Mouse (Mus musculus) forebrain, embryonic 13.5 days (tissue): ENCODE results near the gene Ctdspl. TPM values are rescaled to one million over a fixed set of nuclear protein-coding genes. Genes with fewer than 3 reads are reported as not detected.

Experiments
- ATAC-seq: fragments of 200-750 bp; cut with Nextera tagmentation; 2 replicates; pipeline ENCODE4 v1.8.0; 2017
- H3K27ac ChIP-seq: fragments of 300-500 bp; sonication (generic); 2 replicates; pipeline ENCODE4 v1.5.1; 2015; ENCODE audit warnings: inconsistent platforms, mild to moderate bottlenecking, moderate library complexity
- H3K27me3 ChIP-seq: fragments of 300-500 bp; sonication (generic); 2 replicates; pipeline ENCODE4 v1.6.1; 2015; ENCODE audit warnings: mild to moderate bottlenecking, inconsistent platforms
- H3K36me3 ChIP-seq: fragments of 300-500 bp; sonication (generic); 2 replicates; pipeline ENCODE4 v1.6.1; 2015; ENCODE audit warnings: mild to moderate bottlenecking, inconsistent platforms; ENCODE audit not compliant: poor library complexity, severe bottlenecking
- H3K4me1 ChIP-seq: fragments of 300-500 bp; sonication (generic); 2 replicates; pipeline ENCODE4 v1.6.1; 2015; ENCODE audit warnings: inconsistent platforms
- H3K4me2 ChIP-seq: fragments of 300-500 bp; sonication (generic); 2 replicates; pipeline ENCODE4 v1.6.1; 2015; ENCODE audit warnings: inconsistent platforms, mild to moderate bottlenecking, moderate library complexity
- H3K4me3 ChIP-seq: fragments of 300-500 bp; sonication (generic); 2 replicates; pipeline ENCODE4 v1.5.1; 2015; ENCODE audit warnings: mild to moderate bottlenecking, inconsistent platforms
- H3K9ac ChIP-seq: fragments of 300-500 bp; sonication (generic); 2 replicates; pipeline ENCODE4 v1.6.1; 2015; ENCODE audit warnings: mild to moderate bottlenecking, inconsistent platforms
- H3K9me3 ChIP-seq: fragments of 300-500 bp; sonication (generic); replicated peaks from 2 replicates; pipeline ENCODE4 v1.6.1; 2016; ENCODE audit warnings: inconsistent platforms
- WGBS: fragments of 180-500 bp; shearing (Covaris S2); methylation state at CpG from one replicate; pipeline ENCODE4 v1.1.7; 2015; 5-methylcytosine and 5-hydroxymethylcytosine counted together
- polyA plus RNA-seq: library from polyadenylated mRNA; unstranded; fragments of >200 nt; fragmentation: Nextera tagmentation; extraction: Ambion mirVana; gene quantifications from 2 replicates; pipeline ENCODE4 v1.2.1, GENCODE M21; 2015

The Ctdspl gene
- polyA plus RNA-seq, 1 experiment from 2014 or later = 6.8 TPM

GRCm38 (mm10) chr9:118997241-118997640, 71.0 kb downstream of the Ctdspl start:
- H3K9ac ChIP-seq = no peak overlapping the region
- no peak overlapping the region for H3K27ac ChIP-seq
- no peaks in the 10 kb centered on the region for H3K36me3 ChIP-seq
- ATAC-seq = no peak
- no peaks in the 10 kb centered on the region for H3K4me1 ChIP-seq
- 92% methylated on average over 6 of the region's 6 CpGs for WGBS
- H3K9me3 ChIP-seq = no peaks in the 10 kb centered on the region
- no peak overlapping the region for H3K4me3 ChIP-seq
- no peaks in the 10 kb centered on the region for H3K27me3 ChIP-seq
- no peak overlapping the region for H3K4me2 ChIP-seq

- Histone ChIP-seq H3K27ac (no peak overlapping the region), H3K4me3 (no peak overlapping the region), H3K4me1 (peaks cover 9% of the 10 kb centered on the region), H3K36me3 (no peaks in the 10 kb centered on the region), H3K27me3 (no peaks in the 10 kb centered on the region), H3K4me2 (no peak overlapping the region), H3K9me3 (no peaks in the 10 kb centered on the region), H3K9ac (no peak overlapping the region)
- WGBS = 79% methylated on average over 6 of the region's 6 CpGs
- ATAC-seq = no peak
Measured at GRCm38 (mm10) chr9:119000196-119000595, 73.9 kb downstream of the Ctdspl start.

GRCm38 (mm10) chr9:119002267-119002666, 76.0 kb downstream of the Ctdspl start:
- Histone ChIP-seq H3K9me3 (no peaks in the 10 kb centered on the region), H3K4me2 (no peak overlapping the region), H3K4me1 (peaks cover 21% of the 10 kb centered on the region), H3K27me3 (no peaks in the 10 kb centered on the region), H3K4me3 (no peak overlapping the region), H3K27ac (no peak overlapping the region), H3K36me3 (no peaks in the 10 kb centered on the region), H3K9ac (no peak overlapping the region)
- ATAC-seq = no peak
- WGBS = 91% methylated on average over 17 of the region's 17 CpGs

- H3K36me3 ChIP-seq = no peaks in the 10 kb centered on the region
- no peak overlapping the region for H3K4me3 ChIP-seq
- WGBS = 92% methylated on average over 23 of the region's 23 CpGs
- no peak overlapping the region for H3K27ac ChIP-seq
- no peaks in the 10 kb centered on the region for H3K27me3 ChIP-seq
- H3K4me2 ChIP-seq = no peak overlapping the region
- H3K9me3 ChIP-seq = no peaks in the 10 kb centered on the region
- peaks cover 21% of the 10 kb centered on the region for H3K4me1 ChIP-seq
- H3K9ac ChIP-seq = no peak overlapping the region
- ATAC-seq = no peak
Measured at GRCm38 (mm10) chr9:119003990-119004702, 77.9 kb downstream of the Ctdspl start.

- no peaks in the 10 kb centered on the region for H3K9me3 ChIP-seq
- no peak overlapping the region for H3K9ac ChIP-seq
- WGBS = 90% methylated on average over 16 of the region's 16 CpGs
- peaks cover 21% of the 10 kb centered on the region for H3K4me1 ChIP-seq
- no peaks in the 10 kb centered on the region for H3K36me3 ChIP-seq
- no peak for ATAC-seq
- H3K27me3 ChIP-seq = no peaks in the 10 kb centered on the region
- H3K4me2 ChIP-seq = no peak overlapping the region
- H3K4me3 ChIP-seq = no peak overlapping the region
- H3K27ac ChIP-seq = no peak overlapping the region
Measured at GRCm38 (mm10) chr9:119004703-119005076, 78.4 kb downstream of the Ctdspl start.

GRCm38 (mm10) chr9:119005303-119006029, 79.2 kb downstream of the Ctdspl start:
- peaks cover 21% of the 10 kb centered on the region for H3K4me1 ChIP-seq
- no peak overlapping the region for H3K4me3 ChIP-seq
- H3K27me3 ChIP-seq = no peaks in the 10 kb centered on the region
- no peak overlapping the region for H3K4me2 ChIP-seq
- H3K9ac ChIP-seq = no peak overlapping the region
- H3K9me3 ChIP-seq = no peaks in the 10 kb centered on the region
- H3K27ac ChIP-seq = 0 out of 2 replicates have a peak overlapping the region, but pooled peaks have one; percentile 6
- H3K36me3 ChIP-seq = no peaks in the 10 kb centered on the region
- no peak for ATAC-seq
- 58% methylated on average over 15 of the region's 15 CpGs for WGBS

GRCm38 (mm10) chr9:119007266-119007665, 81.0 kb downstream of the Ctdspl start:
- Histone ChIP-seq H3K36me3 (no peaks in the 10 kb centered on the region), H3K4me1 (peaks cover 21% of the 10 kb centered on the region), H3K9ac (no peak overlapping the region), H3K27me3 (no peaks in the 10 kb centered on the region), H3K9me3 (no peaks in the 10 kb centered on the region), H3K4me3 (no peak overlapping the region), H3K27ac (no peak overlapping the region), H3K4me2 (no peak overlapping the region)
- 89% methylated on average over 10 of the region's 10 CpGs for WGBS
- ATAC-seq = no peak

GRCm38 (mm10) chr9:119008871-119009270, 82.6 kb downstream of the Ctdspl start:
- Histone ChIP-seq H3K36me3 (peaks cover 10% of the 10 kb centered on the region), H3K27me3 (no peaks in the 10 kb centered on the region), H3K4me1 (peaks cover 21% of the 10 kb centered on the region), H3K9ac (no peak overlapping the region), H3K4me3 (no peak overlapping the region), H3K4me2 (no peak overlapping the region), H3K9me3 (no peaks in the 10 kb centered on the region), H3K27ac (no peak overlapping the region)
- 83% methylated on average over 7 of the region's 7 CpGs for WGBS
- ATAC-seq = no peak

GRCm38 (mm10) chr9:119010156-119010710, 84.0 kb downstream of the Ctdspl start:
- Histone ChIP-seq H3K4me1 (peaks cover 11% of the 10 kb centered on the region), H3K36me3 (peaks cover 20% of the 10 kb centered on the region), H3K4me2 (no peak overlapping the region), H3K27me3 (no peaks in the 10 kb centered on the region), H3K4me3 (no peak overlapping the region), H3K9me3 (no peaks in the 10 kb centered on the region), H3K27ac (no peak overlapping the region), H3K9ac (no peak overlapping the region)
- 88% methylated on average over 13 of the region's 13 CpGs for WGBS
- ATAC-seq = no peak

- H3K4me3 ChIP-seq = no peak overlapping the region
- no peaks in the 10 kb centered on the region for H3K4me1 ChIP-seq
- H3K9ac ChIP-seq = no peak overlapping the region
- ATAC-seq = no peak
- no peaks in the 10 kb centered on the region for H3K27me3 ChIP-seq
- peaks cover 33% of the 10 kb centered on the region for H3K36me3 ChIP-seq
- 88% methylated on average over 7 of the region's 7 CpGs for WGBS
- H3K9me3 ChIP-seq = no peaks in the 10 kb centered on the region
- no peak overlapping the region for H3K27ac ChIP-seq
- no peak overlapping the region for H3K4me2 ChIP-seq
Measured at GRCm38 (mm10) chr9:119016785-119017507, 90.7 kb downstream of the Ctdspl start.

GRCm38 (mm10) chr9:119021731-119022130, 95.5 kb downstream of the Ctdspl start:
- Histone ChIP-seq H3K27ac (no peak overlapping the region), H3K36me3 (peaks cover 20% of the 10 kb centered on the region), H3K4me1 (no peaks in the 10 kb centered on the region), H3K9me3 (no peaks in the 10 kb centered on the region), H3K4me2 (no peak overlapping the region), H3K9ac (no peak overlapping the region), H3K4me3 (no peak overlapping the region), H3K27me3 (no peaks in the 10 kb centered on the region)
- 76% methylated on average over 7 of the region's 7 CpGs for WGBS
- ATAC-seq = no peak

GRCm38 (mm10) chr9:119025263-119025662, 99.0 kb downstream of the Ctdspl start:
- H3K4me2 ChIP-seq = no peak overlapping the region
- H3K36me3 ChIP-seq = 0 out of 2 replicates have a peak, but pooled peaks cover 8% of the 10 kb centered on the region
- no peak overlapping the region for H3K4me3 ChIP-seq
- H3K9ac ChIP-seq = no peak overlapping the region
- no peak for ATAC-seq
- no peaks in the 10 kb centered on the region for H3K4me1 ChIP-seq
- 83% methylated on average over 6 of the region's 6 CpGs for WGBS
- no peaks in the 10 kb centered on the region for H3K9me3 ChIP-seq
- no peak overlapping the region for H3K27ac ChIP-seq
- no peaks in the 10 kb centered on the region for H3K27me3 ChIP-seq
